Mouse (Mus musculus) ovary, postnatal 36 days (tissue): ENCODE data around the gene Mrps35.

Experiments
- DNase-seq: peaks from one replicate; pipeline ENCODE4 v3.0.0; 2022; ENCODE audit warnings: low spot score, mixed read lengths

Gene Mrps35

GRCm38 (mm10) chr6:147029591-147029990, 13.0 kb upstream of the Mrps35 start:
- DNase-seq = no peak

- no peak for DNase-seq
Measured at GRCm38 (mm10) chr6:147030096-147030885, 12.3 kb upstream of the Mrps35 start.

- no peak for DNase-seq
Measured at GRCm38 (mm10) chr6:147032303-147032925, 10.2 kb upstream of the Mrps35 start, which contains the start of gene Rep15. Rep15 (plus strand) TSS chr6:147032584.

GRCm38 (mm10) chr6:147043633-147044032, 1.1 kb downstream of the Mrps35 start:
- no peak for DNase-seq

GRCm38 (mm10) chr6:147049239-147049805, 6.8 kb downstream of the Mrps35 start:
- DNase-seq = no peak

- no peak for DNase-seq
Measured at GRCm38 (mm10) chr6:147051666-147052065, 9.1 kb downstream of the Mrps35 start.

GRCm38 (mm10) chr6:147052440-147052839, 9.9 kb downstream of the Mrps35 start:
- no peak for DNase-seq

- no peak for DNase-seq
Measured at GRCm38 (mm10) chr6:147053785-147054646, 11.5 kb downstream of the Mrps35 start.

GRCm38 (mm10) chr6:147055374-147055977, 12.9 kb downstream of the Mrps35 start:
- no peak for DNase-seq

- no peak for DNase-seq
Measured at GRCm38 (mm10) chr6:147059326-147059725, 16.8 kb downstream of the Mrps35 start.

- no peak for DNase-seq
Measured at GRCm38 (mm10) chr6:147061630-147062029, 19.1 kb downstream of the Mrps35 start.

- DNase-seq = no peak
Measured at GRCm38 (mm10) chr6:147062034-147062433, 19.5 kb downstream of the Mrps35 start.

GRCm38 (mm10) chr6:147062694-147063093, 20.1 kb downstream of the Mrps35 start:
- no peak for DNase-seq

GRCm38 (mm10) chr6:147064226-147064943, 21.8 kb downstream of the Mrps35 start:
- no peak for DNase-seq

- no peak for DNase-seq
Measured at GRCm38 (mm10) chr6:147064944-147065261, 22.3 kb downstream of the Mrps35 start.

GRCm38 (mm10) chr6:147075808-147076387, 33.3 kb downstream of the Mrps35 start:
- no peak for DNase-seq

- DNase-seq = no peak
Measured at GRCm38 (mm10) chr6:147076878-147077277, 34.3 kb downstream of the Mrps35 start.

- no peak for DNase-seq
Measured at GRCm38 (mm10) chr6:147079919-147080318, 37.4 kb downstream of the Mrps35 start.

GRCm38 (mm10) chr6:147085398-147086040, 43.0 kb downstream of the Mrps35 start:
- no peak for DNase-seq

GRCm38 (mm10) chr6:147086594-147087225, 44.1 kb downstream of the Mrps35 start, which contains the start of gene Mansc4:
Mansc4 (minus strand) TSS chr6:147087032.
- peak; percentile 34 for DNase-seq
